In genomic region chr1:88701870-88702661, GRCm38 (mm10) we compare ENCODE assay signal across 8 mouse cellular contexts. TPM values are rescaled to one million over a fixed set of nuclear protein-coding genes. Genes with fewer than 3 reads are reported as not detected.
DNase-seq lines count a peak whose midpoint lies in the region; ATAC-seq and TF ChIP-seq lines count a peak whose summit lies in the region.

Gene Arl4c (minus strand): TSS chr1:88702221.

- peaks cover 10% of the 10 kb centered on the region for H3K36me3 ChIP-seq in forebrain, embryonic 12.5 days (replicated peaks)
- H3K36me3 ChIP-seq in heart, embryonic 15.5 days: no peaks in the 10 kb centered on the region
- no peaks in the 10 kb centered on the region for H3K36me3 ChIP-seq in liver, embryonic 14.5 days (replicated peaks; ENCODE audit: control insufficient read depth, insufficient read depth, low read depth)
- no peaks in the 10 kb centered on the region for H3K36me3 ChIP-seq in stomach, embryonic 14.5 days (ENCODE audit: control insufficient read depth, insufficient read depth, low read length)

- TF ChIP-seq EP300 in liver, embryonic 14.5 days (IDR thresholded peaks at IDR 0.05; ENCODE audit: low read depth): no peak

- 1% methylated on average over 90 of the region's 91 CpGs for WGBS in forebrain, embryonic 12.5 days
- under 1% methylated on average over 91 of the region's 91 CpGs for WGBS in heart, embryonic 15.5 days
- WGBS in liver, embryonic 14.5 days (ENCODE audit: insufficient replicate concordance): under 1% methylated on average over 88 of the region's 91 CpGs
- 1% methylated on average over 82 of the region's 91 CpGs for WGBS in stomach, embryonic 14.5 days

- H3K27me3 ChIP-seq in forebrain, embryonic 12.5 days: peaks cover 18% of the 10 kb centered on the region
- no peaks in the 10 kb centered on the region for H3K27me3 ChIP-seq in heart, embryonic 15.5 days
- H3K27me3 ChIP-seq in liver, embryonic 14.5 days (ENCODE audit: control insufficient read depth, insufficient read depth, low read length): peaks cover 41% of the 10 kb centered on the region
- H3K27me3 ChIP-seq in stomach, embryonic 14.5 days (ENCODE audit: control insufficient read depth, insufficient read depth, low read length): no peaks in the 10 kb centered on the region

- peak within 1 kb of the TSS; percentile 70 for H3K4me2 ChIP-seq in forebrain, embryonic 12.5 days
- peak within 1 kb of the TSS; percentile 76 for H3K4me2 ChIP-seq in heart, embryonic 15.5 days
- H3K4me2 ChIP-seq in liver, embryonic 14.5 days (ENCODE audit: low read depth): peak within 1 kb of the TSS; percentile 72
- H3K4me2 ChIP-seq in stomach, embryonic 14.5 days (replicated peaks; ENCODE audit: low read depth, low read length): peak within 1 kb of the TSS; percentile 89

- peak; percentile 84 for ATAC-seq in forebrain, embryonic 12.5 days (ENCODE audit: low FRiP score)
- peak; percentile 87 for ATAC-seq in heart, embryonic 15.5 days (replicated peaks; ENCODE audit: insufficient number of reproducible peaks, insufficient read depth, low FRiP score, low read depth)
- peak; percentile 75 for ATAC-seq in liver, embryonic 14.5 days (ENCODE audit: insufficient read depth)
- ATAC-seq in stomach, embryonic 14.5 days (ENCODE audit: insufficient number of reproducible peaks, insufficient read depth, low FRiP score, low read depth): peak; percentile 83

- no peaks in the 10 kb centered on the region for H3K9me3 ChIP-seq in forebrain, embryonic 12.5 days
- no peaks in the 10 kb centered on the region for H3K9me3 ChIP-seq in heart, embryonic 15.5 days (replicated peaks)
- H3K9me3 ChIP-seq in liver, embryonic 14.5 days (ENCODE audit: control insufficient read depth, low read length): no peaks in the 10 kb centered on the region
- H3K9me3 ChIP-seq in stomach, embryonic 14.5 days (ENCODE audit: control insufficient read depth, low read depth, low read length): no peaks in the 10 kb centered on the region

- peaks cover 26% of the 10 kb centered on the region for H3K4me1 ChIP-seq in forebrain, embryonic 12.5 days
- peaks cover 16% of the 10 kb centered on the region for H3K4me1 ChIP-seq in heart, embryonic 15.5 days (replicated peaks)
- H3K4me1 ChIP-seq in liver, embryonic 14.5 days (replicated peaks; ENCODE audit: control insufficient read depth in 2 of 2, insufficient read depth in 2 of 2, low read length in 1 of 2): no peaks in the 10 kb centered on the region
- peaks cover 18% of the 10 kb centered on the region for H3K4me1 ChIP-seq in stomach, embryonic 14.5 days (ENCODE audit: control insufficient read depth, insufficient read depth, low read length)

- peak within 1 kb of the TSS; percentile 95 for H3K4me3 ChIP-seq in forebrain, embryonic 12.5 days (replicated peaks)
- H3K4me3 ChIP-seq in heart, embryonic 15.5 days: peak within 1 kb of the TSS; percentile 88
- peak within 1 kb of the TSS; percentile 37 to 59 for H3K4me3 ChIP-seq in liver, embryonic 14.5 days (ENCODE audit: insufficient read depth in 1 of 2, low read depth in 2 of 2, low read length in 2 of 2)
- peak within 1 kb of the TSS; percentile 87 for H3K4me3 ChIP-seq in stomach, embryonic 14.5 days (ENCODE audit: low read depth, low read length)

- DNase-seq in CD4-positive helper T cell, adult 2 months (ENCODE audit: low read depth, low spot score): peak; percentile 92
- DNase-seq in brain, adult 2 months (ENCODE audit: low read depth, low spot score): peak; percentile 86
- DNase-seq in kidney, postnatal 14 days: peak; percentile 91
- DNase-seq in liver, embryonic 14.5 days (ENCODE audit: low read depth in 3 of 3, low spot score in 3 of 3): peak; percentile 15 to 16 (median 16)
- DNase-seq in natural killer cell, adult 2 months (ENCODE audit: low spot score in 2 of 2): peak; percentile 87 to 92

- H3K9ac ChIP-seq in forebrain, embryonic 12.5 days: peak within 1 kb of the TSS; percentile 97
- H3K9ac ChIP-seq in heart, embryonic 15.5 days: peak within 1 kb of the TSS; percentile 83
- H3K9ac ChIP-seq in liver, embryonic 14.5 days (replicated peaks): no peak within 1 kb of the TSS
- peak within 1 kb of the TSS; percentile 90 for H3K9ac ChIP-seq in stomach, embryonic 14.5 days (replicated peaks; ENCODE audit: low read depth, low read length)

- TF ChIP-seq CTCF in liver, embryonic 14.5 days (IDR thresholded peaks at IDR 0.05; ENCODE audit: low read depth): no peak

- H3K27ac ChIP-seq in forebrain, embryonic 12.5 days: peak within 1 kb of the TSS; percentile 96
- H3K27ac ChIP-seq in heart, embryonic 15.5 days: peak within 1 kb of the TSS; percentile 89
- H3K27ac ChIP-seq in liver, embryonic 14.5 days: no peak within 1 kb of the TSS
- H3K27ac ChIP-seq in stomach, embryonic 14.5 days (ENCODE audit: low read length): peak within 1 kb of the TSS; percentile 91

RNA-seq across cellular contexts. Expression of gene Arl4c, which starts in this region (rescaled TPM):
- polyA plus RNA-seq in forebrain, embryonic 12.5 days (2016; fragmentation: Nextera tagmentation; extraction: Ambion mirVana): 34.7 and 35.2 TPM in 2 replicates
- 7.0 and 9.2 TPM in 2 replicates for polyA plus RNA-seq in heart, embryonic 15.5 days (2015; fragmentation: Nextera tagmentation; extraction: Ambion mirVana)
- 0.57 and 0.76 TPM in 2 replicates for polyA plus RNA-seq in liver, embryonic 14.5 days (2012; rRNA removed)
- polyA plus RNA-seq in liver, embryonic 14.5 days (2014; fragmentation: Nextera tagmentation; extraction: Ambion mirVana): 0.27 and 0.56 TPM in 2 replicates
- 6.5 TPM in 2 replicates for polyA plus RNA-seq in stomach, embryonic 14.5 days (2014; fragmentation: Nextera tagmentation; extraction: Ambion mirVana)

Comparison
In these comparisons a context has a peak if more than half of its experiments do, and no peak if none do; other contexts are left out.
1. Peak in DNase-seq, ATAC-seq, H3K4me3 ChIP-seq and H3K4me2 ChIP-seq in liver, embryonic 14.5 days; RNA of the gene not detected or under 1 TPM.
2. DNase-seq: peak in every context shown above with its lines; median percentile 92 in CD4-positive helper T cell, adult 2 months; 91 in kidney, postnatal 14 days; 90 in natural killer cell, adult 2 months; 86 in brain, adult 2 months; 16 in liver, embryonic 14.5 days.